Mouse (Mus musculus) urinary bladder, postnatal 25 days (tissue): ENCODE measurements at regions not wholly inside any gene's neighbourhood (a gene's known extent, or its start where the extent isn't known, plus 50 kb on each side); places are given as distances from the start of the nearest gene placed in this dataset.

Experiments
- DNase-seq: peaks from one replicate; pipeline ENCODE4 v3.0.0; 2022; ENCODE audit warnings: low spot score

- no peak for DNase-seq
Observed at GRCm38 (mm10) chr15:64434502-64434901, 374.2 kb upstream of the Fam49b start.

DNA sequence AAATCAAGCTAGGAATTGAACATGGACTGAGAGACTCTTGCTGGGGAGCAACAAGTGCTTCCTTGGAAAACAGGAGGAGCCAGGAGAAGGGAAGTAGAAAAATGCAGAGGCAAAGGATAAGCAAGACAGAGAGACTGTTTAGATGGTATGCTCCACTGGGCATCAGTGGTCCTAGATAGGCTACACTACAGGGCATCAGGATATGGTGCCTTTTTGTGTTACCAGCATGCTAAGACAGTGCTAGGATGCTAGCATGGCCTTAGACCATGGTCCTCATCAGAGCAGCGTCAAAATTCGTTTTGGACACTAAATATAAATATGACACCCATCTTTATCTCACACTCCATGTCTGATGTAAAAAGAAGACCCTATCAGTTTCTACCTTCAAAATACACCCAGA, 374.6 kb upstream of the Fam49b start:
- DNase-seq: no peak

GRCm38 (mm10) chr15:64445076-64445475, 372.4 kb upstream of the Gm21798 start:
- no peak for DNase-seq

GRCm38 (mm10) chr15:64446411-64447072, 371.0 kb upstream of the Gm21798 start:
- DNase-seq: no peak

GRCm38 (mm10) chr15:64447239-64447952, 370.1 kb upstream of the Gm21798 start:
- no peak for DNase-seq

- no peak for DNase-seq
Observed at GRCm38 (mm10) chr15:64448581-64449140, 368.8 kb upstream of the Gm21798 start.

- DNase-seq: no peak
Observed at GRCm38 (mm10) chr15:64470743-64471142, 346.8 kb upstream of the Gm21798 start.

DNA sequence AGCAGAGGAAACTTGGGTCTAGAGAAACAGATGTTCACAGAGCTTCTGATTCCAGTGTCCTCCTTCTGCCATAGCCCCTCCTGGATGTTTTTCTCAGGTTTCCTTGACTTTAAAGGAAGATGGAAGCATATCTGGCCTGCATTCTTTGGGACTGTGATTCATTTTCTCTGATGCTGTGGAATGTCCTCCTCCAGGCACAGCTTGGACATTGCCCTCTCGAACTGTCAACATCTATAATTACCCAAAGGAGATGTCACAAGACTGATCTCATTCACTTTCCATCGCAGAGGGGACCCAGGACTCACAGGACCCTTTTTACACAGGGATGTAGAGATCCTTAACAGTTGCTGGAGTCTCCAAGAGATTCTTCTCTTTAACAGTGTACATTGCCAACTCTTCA, 345.9 kb upstream of the Gm21798 start:
- DNase-seq: no peak

DNA sequence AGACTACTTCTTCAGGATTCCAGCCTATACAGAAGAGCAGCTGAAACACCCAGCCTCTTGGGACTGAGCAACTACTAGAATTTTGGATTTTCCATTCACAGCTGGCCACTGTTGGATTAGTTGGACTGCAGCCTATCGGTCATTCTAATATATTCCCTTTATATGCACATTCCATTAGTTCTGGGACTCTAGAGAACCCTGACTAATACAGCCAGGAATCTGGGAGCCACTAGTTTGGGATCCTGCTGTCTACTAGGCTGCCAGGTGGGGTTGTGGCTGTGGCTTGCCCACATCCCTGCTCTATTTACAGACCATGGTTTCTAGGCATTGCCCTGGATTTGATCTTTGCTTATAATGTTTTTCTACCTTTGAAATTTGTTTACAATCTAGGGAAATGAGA, 343.3 kb upstream of the Gm21798 start:
- no peak for DNase-seq

GRCm38 (mm10) chr15:64477131-64477530, 340.4 kb upstream of the Gm21798 start:
- DNase-seq: no peak

DNA sequence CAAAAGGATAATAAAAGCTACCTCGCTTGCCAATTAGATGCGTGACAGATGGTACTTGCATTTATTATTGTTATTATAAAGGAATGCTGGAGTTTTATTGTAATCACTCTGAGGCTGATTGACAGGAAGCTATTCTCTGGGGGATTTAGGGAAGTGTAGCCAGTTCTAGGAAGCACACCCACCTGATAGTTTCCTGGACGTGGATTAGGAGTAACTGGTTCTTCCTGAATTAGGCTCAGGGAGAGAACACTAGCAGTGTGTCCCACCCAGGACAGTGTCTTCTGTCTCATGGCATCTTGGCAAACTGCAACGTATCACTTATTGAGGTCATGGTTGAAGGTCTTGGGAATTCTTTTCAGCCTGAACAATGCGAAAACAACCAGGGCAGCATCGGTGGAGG, 336.9 kb upstream of the Gm21798 start:
- DNase-seq: no peak

DNA sequence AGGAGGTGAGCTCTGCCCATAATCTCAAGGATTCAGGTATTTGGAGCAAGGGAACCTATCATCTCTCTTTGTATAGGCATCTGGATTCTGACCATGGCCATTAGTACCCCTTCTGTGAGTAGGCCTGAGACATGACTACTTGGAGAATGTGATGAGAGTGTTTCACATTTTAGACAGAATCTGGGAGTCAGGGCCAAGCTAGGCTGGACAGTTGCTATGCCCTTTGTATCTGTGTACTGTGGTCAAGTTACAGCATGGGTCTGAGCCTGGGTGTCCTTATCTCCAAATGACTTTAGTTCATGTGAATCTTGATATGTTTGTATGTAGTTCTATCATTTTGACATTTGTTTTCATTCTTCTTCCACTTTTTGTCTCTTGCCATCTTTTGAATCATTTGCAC, 336.3 kb upstream of the Gm21798 start:
- no peak for DNase-seq

GRCm38 (mm10) chr15:64482960-64483359, 334.5 kb upstream of the Gm21798 start:
- no peak for DNase-seq

DNA sequence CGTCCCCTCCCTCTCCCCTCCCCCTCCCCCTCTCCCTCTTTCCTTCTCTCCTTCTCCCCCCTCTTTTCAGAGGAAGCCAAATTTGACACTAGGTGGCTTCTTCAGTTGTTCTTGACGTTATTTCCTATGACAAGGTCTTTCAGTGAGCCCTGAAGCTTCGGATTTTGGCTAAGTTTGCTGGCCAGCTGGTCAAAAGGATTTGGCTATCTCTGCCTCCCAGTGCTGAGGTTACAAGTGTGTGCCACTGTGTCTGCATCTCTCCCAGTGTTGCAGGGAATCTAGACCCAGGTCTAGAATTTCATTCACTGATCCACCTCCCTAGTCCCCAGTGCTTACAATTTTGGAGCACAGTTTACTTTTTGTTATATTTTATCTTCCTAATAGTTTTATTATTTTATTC, 329.7 kb upstream of the Gm21798 start:
- DNase-seq: no peak

- DNase-seq: no peak
Observed at GRCm38 (mm10) chr15:64500783-64501182, 316.7 kb upstream of the Gm21798 start.

GRCm38 (mm10) chr15:64501479-64501878, 316.0 kb upstream of the Gm21798 start:
- no peak for DNase-seq

- no peak for DNase-seq
Observed at GRCm38 (mm10) chr15:64504751-64505150, 312.7 kb upstream of the Gm21798 start.

DNA sequence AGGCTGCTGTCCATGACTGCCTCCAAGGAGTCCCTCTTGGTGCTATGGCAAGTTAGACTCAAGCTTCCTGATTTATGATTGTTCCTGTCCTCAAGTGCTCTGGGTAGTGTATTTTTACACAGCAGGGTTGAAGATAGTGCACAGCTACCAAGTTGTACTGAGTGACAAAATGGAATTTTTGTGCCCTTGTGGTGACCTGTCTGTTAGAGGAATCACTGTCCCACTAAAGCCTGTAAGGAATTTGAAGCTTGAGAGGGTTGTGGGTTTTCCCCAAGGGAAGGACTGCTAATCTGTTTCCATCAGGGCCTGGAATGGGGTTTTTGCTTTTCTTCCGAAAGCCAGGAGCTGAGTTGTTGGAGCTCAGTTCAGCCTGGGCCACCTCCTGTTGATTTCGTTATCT, 306.8 kb upstream of the Gm21798 start:
- DNase-seq: no peak

- no peak for DNase-seq
Observed at GRCm38 (mm10) chr15:64511176-64511575, 306.3 kb upstream of the Gm21798 start.

GRCm38 (mm10) chr15:64512615-64513014, 304.9 kb upstream of the Gm21798 start:
- no peak for DNase-seq

GRCm38 (mm10) chr15:64513501-64514097, 303.9 kb upstream of the Gm21798 start:
- no peak for DNase-seq

- no peak for DNase-seq
Observed at GRCm38 (mm10) chr15:64515179-64515578, 302.3 kb upstream of the Gm21798 start.

GRCm38 (mm10) chr15:64519207-64519628, 298.3 kb upstream of the Gm21798 start:
- DNase-seq: no peak
